Mouse (Mus musculus) ES-Bruce4 (cell line): ENCODE data around the gene Brpf3.
A peak's percentile ranks its signal among the peaks of the same experiment; 100 is the strongest.

Source experiments
- CTCF ChIP-seq: IDR thresholded peaks from one replicate; pipeline ENCODE4 v1.8.1; 2011; ENCODE audit warnings: low read depth, low read length
- POLR2A ChIP-seq: IDR thresholded peaks from one replicate; pipeline ENCODE4 v1.8.1; 2011; ENCODE audit warnings: low read length; ENCODE audit not compliant: insufficient read depth

DNA sequence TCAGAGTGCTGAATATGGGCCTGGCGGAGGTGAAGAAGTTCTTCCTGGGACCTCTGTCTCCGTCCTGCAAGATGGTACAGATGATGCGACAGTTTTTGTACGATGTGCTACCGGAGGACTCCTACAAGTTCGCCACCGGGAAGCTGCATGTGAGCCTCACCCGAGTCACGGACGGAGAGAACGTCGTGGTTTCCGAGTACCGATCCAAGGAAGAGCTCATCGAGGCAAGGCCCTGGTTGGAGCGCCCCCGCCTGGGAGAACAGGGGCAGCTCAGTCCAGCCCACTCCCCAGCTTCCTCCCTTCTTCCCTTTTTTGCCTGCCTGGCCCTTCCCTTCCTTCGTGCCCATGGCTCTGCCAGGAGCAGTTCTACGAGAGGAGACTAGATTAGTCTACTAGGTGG, 75.9 kb downstream of the Brpf3 start:
- peak; percentile 89 for TF ChIP-seq CTCF
- TF ChIP-seq POLR2A, result no peak
